Mouse (Mus musculus) urinary bladder, postnatal 14 days (tissue): ENCODE data around the gene Hid1.
"Not testable (repeated sequence)": the region's sequence is repeated elsewhere in the genome, so short reads cannot be mapped to it uniquely, and the experiment has no call there.

Experiments used
- DNase-seq: peaks from one replicate; pipeline ENCODE4 v3.0.0; 2021; ENCODE audit warnings: low spot score

The Hid1 gene

DNA sequence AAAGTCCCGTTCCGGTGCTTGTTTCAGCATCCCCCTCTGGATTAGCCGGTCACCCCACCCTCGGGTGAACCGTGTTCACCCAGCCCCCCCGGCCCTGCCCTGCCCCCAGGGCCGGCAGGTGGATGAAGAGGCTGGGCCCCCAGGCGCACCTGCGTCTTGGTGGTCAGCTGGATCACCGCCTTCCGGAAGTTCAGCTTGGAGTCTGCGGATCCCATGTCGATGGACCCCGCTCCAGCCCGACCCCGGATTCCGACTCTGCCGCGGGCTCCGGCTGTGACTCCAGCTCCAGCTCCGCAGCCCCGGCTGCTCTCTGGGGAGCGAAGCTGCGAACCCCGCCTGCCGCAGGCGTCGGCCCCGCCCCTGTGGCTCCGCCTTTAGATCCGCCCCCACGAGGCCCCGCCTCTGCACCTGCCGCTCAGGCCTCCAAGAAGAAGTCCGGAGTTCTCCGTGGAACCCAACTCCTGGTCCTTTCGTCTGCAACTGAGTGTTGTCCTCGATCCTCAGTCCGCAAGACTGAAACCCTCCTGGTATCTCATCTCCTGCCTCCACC, at the start of gene Hid1:
Gene Hid1 (minus strand): TSS at position 362 of the 550 bp plus-strand sequence.
- DNase-seq: peak; percentile 84

- no peak for DNase-seq
Observed at GRCm38 (mm10) chr11:115409556-115409955, 42.0 kb upstream of the Hid1 start.

DNA sequence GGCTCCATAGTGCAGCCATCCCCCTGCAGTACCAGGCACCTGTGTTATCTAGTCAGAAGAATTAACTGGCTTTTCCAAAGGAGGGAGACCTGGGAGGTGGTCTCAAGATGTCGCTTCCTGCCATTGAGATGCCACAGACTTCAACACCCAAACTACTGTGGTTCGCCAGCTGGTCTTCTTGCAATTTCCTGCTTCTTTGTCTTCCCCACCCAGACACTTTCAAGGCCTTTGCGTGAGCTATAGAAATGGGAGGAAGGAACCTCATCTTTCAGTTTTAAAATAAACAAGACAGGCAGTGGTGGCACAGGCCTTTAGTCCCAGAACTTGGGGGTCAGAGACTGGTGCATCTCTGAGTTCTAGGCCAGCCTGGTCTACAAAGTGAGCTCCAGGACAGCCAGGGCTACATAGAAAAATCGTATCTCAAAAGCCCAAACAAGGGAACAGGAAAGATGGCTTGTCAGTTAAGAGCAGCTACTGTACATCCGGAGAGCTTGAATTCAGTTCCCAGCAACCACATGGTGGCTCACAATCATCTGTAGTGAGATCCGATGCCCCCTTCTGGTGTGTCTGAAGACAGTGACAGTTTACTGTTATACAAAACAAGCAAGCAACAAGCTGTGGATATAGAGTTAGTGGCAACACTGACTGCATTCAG, 40.8 kb upstream of the Hid1 start:
- DNase-seq: no peak

- DNase-seq: no peak
Observed at GRCm38 (mm10) chr11:115406858-115407401, 39.4 kb upstream of the Hid1 start.

GRCm38 (mm10) chr11:115405723-115406122, 38.2 kb upstream of the Hid1 start:
- no peak for DNase-seq

- peak; percentile 84 for DNase-seq
Observed at GRCm38 (mm10) chr11:115403338-115404124, 36.0 kb upstream of the Hid1 start, which contains the start of gene Mrpl58. Mrpl58 (plus strand) TSS chr11:115403752.

GRCm38 (mm10) chr11:115400630-115401391, 33.3 kb upstream of the Hid1 start:
- DNase-seq: no peak

- no peak for DNase-seq
Observed at GRCm38 (mm10) chr11:115400126-115400525, 32.6 kb upstream of the Hid1 start.

- peak; percentile 41 for DNase-seq
Observed at GRCm38 (mm10) chr11:115398085-115398484, 30.5 kb upstream of the Hid1 start.

DNA sequence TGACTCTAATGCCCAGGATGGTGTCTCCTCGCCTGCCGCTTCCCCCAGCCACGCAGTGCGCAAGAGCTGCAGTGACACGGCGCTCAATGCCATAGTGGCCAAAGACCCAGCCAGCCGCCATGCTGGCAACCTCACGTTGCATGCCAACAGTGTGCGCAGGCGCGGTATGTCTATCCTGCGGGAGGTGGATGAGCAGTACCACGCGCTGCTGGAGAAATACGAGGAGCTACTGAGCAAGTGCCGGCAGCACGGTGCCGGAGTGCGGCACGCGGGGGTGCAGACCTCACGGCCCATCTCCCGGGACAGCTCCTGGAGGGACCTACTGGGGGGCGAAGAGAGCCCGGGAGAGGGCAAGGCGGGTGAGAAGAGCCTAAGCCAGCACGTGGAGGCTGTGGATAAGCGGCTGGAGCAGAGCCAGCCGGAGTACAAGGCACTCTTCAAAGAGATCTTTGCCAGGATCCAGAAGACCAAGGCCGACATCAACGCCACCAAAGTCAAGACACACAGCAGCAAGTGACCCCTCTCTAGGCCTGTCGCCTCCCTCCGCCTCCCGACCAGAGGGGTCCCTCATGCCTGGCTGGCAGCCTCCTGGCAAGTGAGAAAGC, 26.3 kb upstream of the Hid1 start:
- no peak for DNase-seq

GRCm38 (mm10) chr11:115391358-115391757, 23.8 kb upstream of the Hid1 start:
- no peak for DNase-seq

GRCm38 (mm10) chr11:115386859-115387258, 19.3 kb upstream of the Hid1 start:
- not testable (repeated sequence) for DNase-seq

DNA sequence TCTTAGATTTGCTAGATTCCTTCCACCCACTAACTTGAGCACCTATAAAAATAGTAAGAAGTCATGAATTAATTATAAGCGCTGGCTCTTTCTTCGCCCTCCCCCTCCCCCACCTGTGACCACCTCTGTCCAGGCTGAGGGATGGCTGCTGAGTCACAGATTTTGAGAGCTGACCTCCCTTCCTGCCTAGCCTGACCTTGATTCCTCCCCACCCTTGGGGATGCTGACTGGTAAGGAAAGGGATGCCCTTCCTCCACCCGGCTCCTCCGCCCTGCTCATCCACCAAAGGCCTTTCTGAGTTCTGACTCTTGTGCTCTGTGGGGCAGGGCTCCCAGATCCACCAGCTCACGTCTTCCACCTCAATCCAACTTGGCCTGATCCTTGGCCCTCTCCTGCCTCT, 17.0 kb upstream of the Hid1 start:
- DNase-seq: no peak

DNA sequence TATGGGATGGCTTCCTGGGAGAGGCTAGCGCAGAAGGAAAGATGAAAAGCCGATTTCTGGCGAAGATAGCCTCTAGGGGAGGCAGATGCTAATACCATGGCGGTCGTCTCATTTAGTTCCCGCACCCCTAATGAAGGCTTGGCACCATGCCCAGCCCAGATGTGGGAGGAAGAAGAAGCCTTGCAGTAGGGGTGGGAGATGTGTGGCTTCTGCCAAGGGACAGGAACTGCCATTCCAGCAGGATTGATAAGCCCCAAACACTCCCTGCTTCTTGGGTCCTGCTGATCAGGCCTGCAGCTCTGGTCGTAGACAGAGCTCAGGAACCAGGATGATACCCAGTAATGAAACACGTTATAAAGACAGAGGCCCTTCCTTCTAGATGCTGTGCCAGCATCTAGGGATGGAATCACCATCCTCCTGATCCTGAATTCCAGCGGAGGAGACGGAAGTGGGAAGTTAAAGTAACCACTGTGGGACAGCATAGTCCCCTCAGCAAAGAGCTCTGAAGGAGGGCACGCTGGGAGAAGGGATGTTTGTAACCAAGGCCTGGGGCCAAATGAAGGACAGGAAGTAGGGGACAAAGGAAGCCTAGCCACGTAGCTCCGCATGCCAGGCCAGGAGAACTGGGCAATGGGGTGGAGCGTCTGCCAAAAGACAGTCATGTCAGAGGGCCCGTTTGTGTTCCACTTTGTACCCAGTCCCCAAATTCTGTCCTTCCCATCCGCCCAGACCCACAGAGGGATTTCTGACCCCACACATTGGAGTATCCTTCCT, 16.3 kb upstream of the Hid1 start:
- DNase-seq: no peak

DNA sequence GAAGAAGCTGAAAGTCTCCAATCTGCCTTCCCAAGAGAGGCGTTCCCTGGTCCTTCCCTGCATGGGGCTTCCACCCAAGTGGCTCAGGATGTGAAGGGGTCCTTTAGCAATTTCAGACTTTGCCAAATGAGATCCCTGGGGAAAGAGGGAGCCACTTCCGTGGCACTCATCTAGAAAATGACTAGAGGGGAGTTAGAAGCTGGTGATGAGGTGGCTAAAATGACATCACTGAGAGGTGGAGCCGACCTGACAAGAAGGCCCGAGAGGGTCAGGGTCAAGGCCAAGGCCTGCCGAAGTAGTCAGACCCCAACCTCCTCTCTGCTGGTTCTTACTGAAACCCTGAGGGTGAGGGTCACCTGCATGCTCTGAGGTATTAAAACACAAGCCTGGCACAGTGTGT, 15.3 kb upstream of the Hid1 start:
- no peak for DNase-seq

GRCm38 (mm10) chr11:115381743-115382539, 14.4 kb upstream of the Hid1 start, which contains the start of gene Cdr2l:
Cdr2l (plus strand) TSS chr11:115381916.
- DNase-seq: peak; percentile 93

GRCm38 (mm10) chr11:115381276-115381675, 13.7 kb upstream of the Hid1 start:
- no peak for DNase-seq

DNA sequence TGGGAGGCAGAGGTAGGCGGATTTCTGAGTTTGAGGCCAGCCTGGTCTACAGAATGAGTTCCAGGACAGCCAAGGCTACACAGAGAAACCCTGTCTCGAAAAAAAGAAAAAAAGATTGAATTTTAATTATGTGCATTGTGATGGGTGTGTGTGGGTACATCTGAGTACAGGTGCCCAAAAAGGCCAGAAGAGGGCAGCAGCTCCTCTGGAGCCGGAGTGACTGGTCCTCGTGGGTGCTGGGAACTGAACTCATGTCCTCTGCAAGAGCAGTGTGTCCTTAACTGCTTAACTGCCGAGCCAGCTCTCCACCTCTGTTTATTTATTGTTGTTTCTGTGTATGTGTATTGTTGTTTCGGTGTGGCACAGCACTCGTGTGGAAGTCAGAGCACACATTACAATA, 10.3 kb upstream of the Hid1 start:
- no peak for DNase-seq

- DNase-seq: no peak
Observed at GRCm38 (mm10) chr11:115377254-115377653, 9.7 kb upstream of the Hid1 start.

GRCm38 (mm10) chr11:115376722-115377121, 9.2 kb upstream of the Hid1 start:
- DNase-seq: no peak
